7 mouse cellular contexts compared by ENCODE assay signal in the genomic region with DNA sequence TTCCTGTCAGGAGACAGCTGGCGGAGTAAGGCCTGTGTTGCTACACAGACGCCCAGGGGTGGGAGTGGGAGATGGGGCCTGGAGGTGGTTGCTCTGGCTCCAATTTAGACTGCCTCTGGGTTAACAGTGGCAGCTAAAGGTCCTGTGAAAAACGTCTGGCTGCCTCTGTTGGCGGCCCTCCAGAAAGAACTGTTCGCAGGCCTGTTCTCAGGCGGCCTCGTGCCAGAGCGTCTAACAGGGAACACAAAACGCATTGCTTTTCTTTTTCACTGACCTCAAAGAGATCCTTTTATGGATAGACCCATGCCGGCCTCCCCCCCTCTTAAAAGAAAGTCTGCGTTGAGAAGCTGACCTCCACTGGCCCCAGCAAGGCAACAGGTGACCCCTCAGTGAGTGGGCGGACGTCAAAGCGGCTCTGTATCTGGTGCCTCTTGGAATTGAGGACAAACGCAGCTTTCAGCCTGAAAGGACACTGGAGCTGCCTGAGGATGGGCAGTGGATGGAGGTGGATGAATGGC.
DNase-seq lines count a peak whose midpoint lies in the region; ATAC-seq and TF ChIP-seq lines count a peak whose summit lies in the region.

No protein-coding gene starts in this region.

- DNase-seq in cerebellum, adult 18-20 months: peak; percentile 6 to 14
- DNase-seq in fat pad, adult 2 months (ENCODE audit: extremely low read depth, low read depth, low spot score): peak; percentile 18
- DNase-seq in heart, adult 2 months: peak; percentile 64 to 72
- DNase-seq in kidney, adult 11 months: peak; percentile 17
- DNase-seq in left cerebral cortex, postnatal 10 days (ENCODE audit: extremely low spot score in 1 of 2, low spot score in 2 of 2): peak; percentile 73 to 87
- DNase-seq in midbrain, postnatal 0 days (ENCODE audit: low spot score): peak; percentile 82
- no peak for DNase-seq in thymus, adult 2 months

- H3K79me2 ChIP-seq in heart, adult 2 months (replicated peaks; ENCODE audit: control insufficient read depth, insufficient read depth, low read length): no peaks in the 10 kb centered on the region

- TF ChIP-seq POLR2A in heart, adult 2 months (IDR thresholded peaks at IDR 0.05; ENCODE audit: insufficient read depth, low read depth, low read length): no peak
- no peak for TF ChIP-seq POLR2A in thymus, adult 2 months (IDR thresholded peaks at IDR 0.05; ENCODE audit: control insufficient read depth, extremely low read depth, insufficient read depth, low read length, poor library complexity)

- no peak for TF ChIP-seq EP300 in heart, adult 2 months (IDR thresholded peaks at IDR 0.05; ENCODE audit: insufficient read depth, low read depth, low read length)

- H3K9me3 ChIP-seq in midbrain, postnatal 0 days (ENCODE audit: low read length): no peaks in the 10 kb centered on the region

- no peak for TF ChIP-seq CTCF in heart, adult 2 months (IDR thresholded peaks at IDR 0.05)
- TF ChIP-seq CTCF in midbrain, postnatal 0 days (IDR thresholded peaks at IDR 0.05): no peak
- no peak for TF ChIP-seq CTCF in thymus, adult 2 months (IDR thresholded peaks at IDR 0.05; ENCODE audit: borderline replicate concordance, control insufficient read depth, extremely low read depth, insufficient read depth, low read length, poor library complexity)

- no peaks in the 10 kb centered on the region for H3K27me3 ChIP-seq in heart, adult 2 months (ENCODE audit: control insufficient read depth, insufficient read depth, low read length)
- H3K27me3 ChIP-seq in midbrain, postnatal 0 days (ENCODE audit: insufficient read depth, low read length): no peaks in the 10 kb centered on the region
- no peaks in the 10 kb centered on the region for H3K27me3 ChIP-seq in thymus, adult 2 months (ENCODE audit: control insufficient read depth, insufficient read depth, low read length)

- no peak overlapping the region for H3K9ac ChIP-seq in heart, adult 2 months (ENCODE audit: low read depth, low read length)
- no peak overlapping the region for H3K9ac ChIP-seq in midbrain, postnatal 0 days (replicated peaks; ENCODE audit: low read length, poor library complexity, severe bottlenecking)

- H3K4me2 ChIP-seq in midbrain, postnatal 0 days (ENCODE audit: low read depth, low read length, poor library complexity, severe bottlenecking): no peak overlapping the region

- H3K4me3 ChIP-seq in heart, adult 2 months: no peak overlapping the region
- no peak overlapping the region for H3K4me3 ChIP-seq in midbrain, postnatal 0 days (ENCODE audit: low read depth, low read length)
- H3K4me3 ChIP-seq in thymus, adult 2 months (ENCODE audit: control insufficient read depth, insufficient read depth, low read length): no peak overlapping the region

- H3K36me3 ChIP-seq in heart, adult 2 months (ENCODE audit: control insufficient read depth, insufficient read depth, low read length): no peaks in the 10 kb centered on the region
- H3K36me3 ChIP-seq in midbrain, postnatal 0 days (ENCODE audit: insufficient read depth, low read length): no peaks in the 10 kb centered on the region
- no peaks in the 10 kb centered on the region for H3K36me3 ChIP-seq in thymus, adult 2 months (ENCODE audit: control insufficient read depth, insufficient read depth, low read length)

- peak; percentile 69 for ATAC-seq in midbrain, postnatal 0 days (ENCODE audit: low FRiP score)

- H3K27ac ChIP-seq in heart, adult 2 months: no peak overlapping the region; the same call in 1 of the 2 replicates
- H3K27ac ChIP-seq in midbrain, postnatal 0 days (ENCODE audit: low read depth, low read length): no peak overlapping the region
- H3K27ac ChIP-seq in thymus, adult 2 months (ENCODE audit: control insufficient read depth, insufficient read depth, low read length): no peak overlapping the region

- intact Hi-C loops in heart, adult 2 months (cut with DNase I): no loop called here
- intact Hi-C loops in left cerebral cortex, postnatal 10 days (cut with DNase I): no loop called here

- H3K4me1 ChIP-seq in heart, adult 2 months (ENCODE audit: control insufficient read depth, insufficient read depth, low read length): peaks cover 3% of the 10 kb centered on the region
- no peaks in the 10 kb centered on the region for H3K4me1 ChIP-seq in midbrain, postnatal 0 days (ENCODE audit: insufficient read depth, low read length)
- H3K4me1 ChIP-seq in thymus, adult 2 months (replicated peaks; ENCODE audit: control insufficient read depth, insufficient read depth, low read length): no peaks in the 10 kb centered on the region

- WGBS in heart, adult 2 months: 21% methylated on average over 15 of the region's 15 CpGs
- WGBS in midbrain, postnatal 0 days: 54% methylated on average over 15 of the region's 15 CpGs
- 88% methylated on average over 15 of the region's 15 CpGs for WGBS in thymus, adult 2 months
